Mouse (Mus musculus) ovary, adult 18-20 months (tissue): ENCODE results near the gene Scarf1.

Experiments
- DNase-seq: peaks from one replicate; pipeline ENCODE4 v3.0.0; 2022; ENCODE audit warnings: low spot score, mixed read lengths

Scarf1 gene

GRCm38 (mm10) chr11:75511213-75511612 is 2.1 kb upstream of the Scarf1 start:
- DNase-seq, result no peak

- no peak for DNase-seq
Observed at GRCm38 (mm10) chr11:75512301-75513018, 880 bp upstream of the Scarf1 start.

GRCm38 (mm10) chr11:75515186-75515585 is 1.8 kb downstream of the Scarf1 start:
- DNase-seq, result no peak

- no peak for DNase-seq
Observed at GRCm38 (mm10) chr11:75519834-75520633, 6.7 kb downstream of the Scarf1 start.

- no peak for DNase-seq
Observed at GRCm38 (mm10) chr11:75521609-75522008, 8.3 kb downstream of the Scarf1 start.

- DNase-seq, result no peak
Observed at GRCm38 (mm10) chr11:75522793-75523192, 9.5 kb downstream of the Scarf1 start.

- no peak for DNase-seq
Observed at GRCm38 (mm10) chr11:75525531-75526125, 12.3 kb downstream of the Scarf1 start.

GRCm38 (mm10) chr11:75526943-75527342 is 13.6 kb downstream of the Scarf1 start:
- no peak for DNase-seq

DNA sequence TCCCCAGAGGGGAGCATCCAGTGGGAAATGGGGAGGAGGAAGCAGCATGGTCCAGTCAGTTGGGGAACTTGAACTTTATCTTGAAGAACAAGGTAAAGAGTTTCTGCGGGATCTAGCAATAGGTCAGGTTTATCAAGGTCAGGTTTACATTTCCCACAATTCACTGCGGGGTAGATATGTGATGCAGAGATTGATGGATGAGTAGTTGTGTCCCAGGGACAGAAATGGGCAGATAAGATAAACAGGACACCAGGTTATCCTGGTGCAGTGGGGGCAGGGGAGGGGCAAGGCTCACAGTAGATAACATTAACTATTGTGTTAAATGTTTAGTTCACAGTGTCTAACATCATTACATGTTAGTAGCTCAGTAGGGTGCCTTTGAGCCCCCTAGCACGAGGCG is 16.4 kb downstream of the Scarf1 start:
- no peak for DNase-seq

DNA sequence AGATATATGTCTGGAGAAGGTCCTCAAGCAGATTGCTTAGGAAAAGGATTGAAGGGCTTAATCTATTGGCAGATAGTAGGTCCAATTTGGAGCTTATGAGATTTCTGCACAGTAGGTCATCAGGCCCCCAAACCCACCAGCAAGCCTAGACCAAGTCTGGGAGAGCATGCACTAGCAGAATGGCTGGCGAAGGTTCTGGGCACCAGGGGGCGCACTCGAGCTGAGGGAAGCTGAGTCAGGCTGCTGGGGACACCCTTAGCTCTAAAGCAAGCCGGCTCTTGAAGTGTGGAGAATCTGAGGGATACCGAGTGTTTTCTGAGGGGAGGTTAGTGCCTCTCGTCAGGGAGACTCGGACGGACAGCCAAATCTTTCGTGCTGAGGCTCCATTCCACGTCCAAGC is 17.0 kb downstream of the Scarf1 start:
- DNase-seq, result peak; percentile 79

- DNase-seq, result no peak
Observed at GRCm38 (mm10) chr11:75530845-75531373, 17.6 kb downstream of the Scarf1 start.

DNA sequence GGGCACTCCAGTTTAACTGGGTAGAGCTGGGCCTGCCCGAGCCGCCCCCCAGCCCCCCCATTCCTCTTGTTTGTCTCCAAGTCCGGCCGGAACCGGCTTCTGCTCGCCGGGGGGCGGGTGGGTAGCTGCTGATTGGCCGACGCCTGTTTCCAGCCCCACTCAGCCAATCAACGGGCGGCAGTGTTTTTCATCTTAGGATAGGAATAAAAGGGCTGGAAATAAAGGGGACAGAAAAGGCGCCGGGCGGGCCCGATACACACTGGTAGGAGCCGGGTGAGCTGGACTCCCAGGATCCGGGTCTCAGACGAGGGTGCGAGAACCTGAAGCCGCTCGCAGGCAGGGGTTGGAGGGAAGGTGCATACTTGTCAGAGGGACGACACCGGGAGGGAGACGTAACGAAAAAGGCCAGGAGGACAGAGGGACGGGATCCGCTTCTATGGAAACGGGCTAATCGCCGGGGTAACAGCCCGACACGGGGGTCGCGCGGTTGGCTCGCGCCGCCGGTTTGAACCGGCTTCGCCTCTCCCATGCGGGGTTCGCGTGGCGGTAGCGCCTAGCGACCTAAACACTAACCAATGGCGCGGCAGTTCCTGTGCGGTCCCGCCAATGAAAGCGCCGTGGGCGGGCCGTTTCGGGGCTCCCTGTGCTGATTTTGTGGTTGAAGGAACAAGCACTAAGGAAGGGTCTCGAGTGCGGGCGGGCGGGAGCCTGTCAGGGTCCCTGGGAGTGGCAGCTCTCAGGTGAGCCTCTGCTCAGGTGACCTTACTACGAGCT is 18.3 kb downstream of the Scarf1 start, which contains the start of gene Slc43a2:
Gene Slc43a2, plus strand, starts transcription at position 226 of the 774 bp plus-strand sequence.
- peak; percentile 90 for DNase-seq

GRCm38 (mm10) chr11:75532340-75533277 is 19.3 kb downstream of the Scarf1 start:
- no peak for DNase-seq

GRCm38 (mm10) chr11:75533314-75534015 is 20.1 kb downstream of the Scarf1 start:
- DNase-seq, result no peak

GRCm38 (mm10) chr11:75534286-75535033 is 21.1 kb downstream of the Scarf1 start:
- DNase-seq, result no peak

- no peak for DNase-seq
Observed at GRCm38 (mm10) chr11:75535106-75535795, 21.9 kb downstream of the Scarf1 start.

- DNase-seq, result no peak
Observed at GRCm38 (mm10) chr11:75536255-75537024, 23.1 kb downstream of the Scarf1 start.

DNA sequence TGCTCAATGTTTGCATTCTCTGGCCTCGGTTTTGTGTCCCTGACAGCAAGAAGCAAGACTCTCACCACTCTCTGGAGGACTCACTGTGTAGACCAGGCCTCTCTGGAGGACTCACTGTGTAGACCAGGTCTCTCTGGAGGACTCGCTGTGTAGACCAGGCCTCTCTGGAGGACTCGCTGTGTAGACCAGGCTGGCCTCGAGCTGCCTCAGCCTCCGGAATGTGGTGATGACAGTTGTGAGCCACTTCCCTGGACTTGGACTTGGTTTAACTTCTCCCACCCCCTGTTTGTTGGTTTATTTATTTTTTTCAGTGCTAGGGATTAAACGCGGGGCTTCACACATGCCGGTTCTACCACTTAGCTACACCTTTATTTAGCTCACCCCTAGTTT is 23.7 kb downstream of the Scarf1 start:
- no peak for DNase-seq
